Mouse (Mus musculus) MEL (cell line): ENCODE measurements around the gene Adam12. TPM values are rescaled to one million over a fixed set of nuclear protein-coding genes. Genes with fewer than 3 reads are reported as not detected.

Experiments used
- DNase-seq: peaks from one replicate; pipeline ENCODE4 v3.0.0; 2011; ENCODE audit warnings: low read depth, low spot score
- H3K27ac ChIP-seq: 2 replicates; pipeline ENCODE4 v1.5.1; 2012; ENCODE audit warnings: low read depth, mild to moderate bottlenecking, control low read depth, low read length, moderate library complexity; ENCODE audit not compliant: control insufficient read depth
- H3K27me3 ChIP-seq, 2 experiments: fragments of 150-350 bp in 1 of 2; sonication (generic) in 1 of 2; 2 replicates each; pipeline ENCODE4 v1.6.1; 2012; ENCODE audit warnings: low read length in 2 of 2, mild to moderate bottlenecking in 2 of 2, improper control_type of control experiment in 1 of 2, moderate library complexity in 1 of 2; ENCODE audit not compliant: insufficient read depth in 2 of 2, control insufficient read depth in 1 of 2
- H3K36me3 ChIP-seq, 2 experiments: 2 replicates each; pipeline ENCODE4 v1.6.1; 2012 to 2014; ENCODE audit warnings: low read length in 2 of 2, improper control_type of control experiment in 1 of 2, inconsistent platforms in 1 of 2, mild to moderate bottlenecking in 1 of 2; ENCODE audit not compliant: insufficient read depth in 2 of 2, control insufficient read depth in 1 of 2
- H3K4me1 ChIP-seq, 2 experiments: fragments of 150-350 bp in 1 of 2; sonication (generic) in 1 of 2; 2 replicates each; pipeline ENCODE4 v1.6.1; 2012; ENCODE audit warnings: low read length in 2 of 2, improper control_type of control experiment in 1 of 2, mild to moderate bottlenecking in 1 of 2; ENCODE audit not compliant: insufficient read depth in 2 of 2, control insufficient read depth in 1 of 2
- H3K4me3 ChIP-seq, 2 experiments: fragments of 150-350 bp in 1 of 2; sonication (generic) in 1 of 2; 2 replicates each; pipeline ENCODE4 v1.5.1; 2012; ENCODE audit warnings: low read depth in 2 of 2, low read length in 2 of 2, mild to moderate bottlenecking in 2 of 2, moderate library complexity in 2 of 2, control low read depth in 1 of 2, improper control_type of control experiment in 1 of 2; ENCODE audit not compliant: control insufficient read depth in 1 of 2, insufficient read depth in 1 of 2
- H3K79me2 ChIP-seq: 2 replicates; pipeline ENCODE4 v1.6.1; 2012; ENCODE audit warnings: mild to moderate bottlenecking, low read length, moderate library complexity; ENCODE audit not compliant: control insufficient read depth, poor library complexity, insufficient read depth
- H3K9ac ChIP-seq: 2 replicates; pipeline ENCODE4 v1.6.1; 2012; ENCODE audit warnings: low read depth, mild to moderate bottlenecking, control low read depth, low read length, moderate library complexity; ENCODE audit not compliant: control insufficient read depth, poor library complexity, severe bottlenecking
- H3K9me3 ChIP-seq: fragments of 150-350 bp; sonication (generic); replicated peaks from 2 replicates; pipeline ENCODE4 v1.6.1; 2012; ENCODE audit warnings: mild to moderate bottlenecking, low read length, improper control_type of control experiment, moderate library complexity; ENCODE audit not compliant: insufficient read depth
- CHD2 ChIP-seq: IDR thresholded peaks from 2 replicates; pipeline ENCODE4 v1.6.1; 2011; ENCODE audit warnings: low read length, improper control_type of control experiment
- EP300 ChIP-seq, 2 experiments: IDR thresholded peaks; 2 replicates each; pipeline ENCODE4 v1.6.1; 2011; ENCODE audit warnings: improper control_type of control experiment in 2 of 2, low read length in 2 of 2, low read depth in 1 of 2, mild to moderate bottlenecking in 1 of 2
- ETS1 ChIP-seq: IDR thresholded peaks from 2 replicates; pipeline ENCODE4 v1.6.1; 2012; ENCODE audit warnings: low read depth, mild to moderate bottlenecking, inconsistent platforms, low read length, improper control_type of control experiment, moderate library complexity
- HCFC1 ChIP-seq: IDR thresholded peaks from 2 replicates; pipeline ENCODE4 v1.6.1; 2012; ENCODE audit warnings: low read depth, mild to moderate bottlenecking, inconsistent platforms, low read length, improper control_type of control experiment, moderate library complexity
- MAFK ChIP-seq: IDR thresholded peaks from 2 replicates; pipeline ENCODE4 v1.6.1; 2011; ENCODE audit warnings: low read depth, mild to moderate bottlenecking, low read length, improper control_type of control experiment, borderline replicate concordance
- MAX ChIP-seq: IDR thresholded peaks from 2 replicates; pipeline ENCODE4 v1.6.1; 2011; ENCODE audit warnings: low read length, improper control_type of control experiment
- MAZ ChIP-seq: IDR thresholded peaks from 2 replicates; pipeline ENCODE4 v1.6.1; 2012; ENCODE audit warnings: low read depth, mild to moderate bottlenecking, inconsistent platforms, low read length, improper control_type of control experiment
- MEF2A ChIP-seq: IDR thresholded peaks from 2 replicates; pipeline ENCODE4 v1.6.1; 2014; ENCODE audit warnings: low read depth, mild to moderate bottlenecking, inconsistent platforms, low read length, improper control_type of control experiment; ENCODE audit not compliant: poor library complexity, insufficient replicate concordance, severe bottlenecking; ENCODE audit errors: extremely low read depth
- MXI1 ChIP-seq: IDR thresholded peaks from 2 replicates; pipeline ENCODE4 v1.6.1; 2011; ENCODE audit warnings: mild to moderate bottlenecking, low read depth, low read length, improper control_type of control experiment
- NRF1 ChIP-seq: IDR thresholded peaks from 2 replicates; pipeline ENCODE4 v1.6.1; 2014; ENCODE audit warnings: low read depth, mild to moderate bottlenecking, inconsistent platforms, low read length, improper control_type of control experiment, moderate library complexity; ENCODE audit not compliant: poor library complexity, insufficient read depth, severe bottlenecking
- POLR2AphosphoS5 ChIP-seq: IDR thresholded peaks from 2 replicates; pipeline ENCODE4 v1.6.1; 2012; ENCODE audit warnings: low read depth, borderline replicate concordance, mild to moderate bottlenecking, inconsistent platforms, low read length, moderate library complexity, mixed read lengths
- RCOR1 ChIP-seq: IDR thresholded peaks from 2 replicates; pipeline ENCODE4 v1.6.1; 2012; ENCODE audit warnings: low read depth, mild to moderate bottlenecking, inconsistent platforms, low read length, improper control_type of control experiment
- SMC3 ChIP-seq: IDR thresholded peaks from 2 replicates; pipeline ENCODE4 v1.6.1; 2011; ENCODE audit warnings: low read depth, low read length, improper control_type of control experiment
- TCF12 ChIP-seq: IDR thresholded peaks from 2 replicates; pipeline ENCODE4 v1.6.1; 2014; ENCODE audit warnings: low read depth, mild to moderate bottlenecking, inconsistent platforms, low read length, improper control_type of control experiment, moderate library complexity
- UBTF ChIP-seq: IDR thresholded peaks from 2 replicates; pipeline ENCODE4 v1.6.1; 2012; ENCODE audit warnings: low read depth, mild to moderate bottlenecking, inconsistent platforms, low read length, improper control_type of control experiment, moderate library complexity, borderline replicate concordance; ENCODE audit not compliant: insufficient read depth
- ZC3H11A ChIP-seq: IDR thresholded peaks from 2 replicates; pipeline ENCODE4 v1.6.1; 2012; ENCODE audit warnings: low read depth, mild to moderate bottlenecking, inconsistent platforms, low read length, improper control_type of control experiment
- ZKSCAN1 ChIP-seq: IDR thresholded peaks from 2 replicates; pipeline ENCODE4 v1.6.1; 2012; ENCODE audit warnings: low read depth, mild to moderate bottlenecking, inconsistent platforms, low read length, improper control_type of control experiment, moderate library complexity
- ZMIZ1 ChIP-seq: IDR thresholded peaks from 2 replicates; pipeline ENCODE4 v1.6.1; 2012; ENCODE audit warnings: low read depth, mild to moderate bottlenecking, inconsistent platforms, low read length, improper control_type of control experiment, moderate library complexity
- ZNF384 ChIP-seq: IDR thresholded peaks from 2 replicates; pipeline ENCODE4 v1.6.1; 2012; ENCODE audit warnings: low read depth, mild to moderate bottlenecking, inconsistent platforms, low read length, improper control_type of control experiment
- polyA plus RNA-seq, 2 experiments: library from polyadenylated mRNA; stranded (reverse) in 1 of 2; unstranded in 1 of 2; fragments of >175 nt in 1 of 2; fragments of >200 nt in 1 of 2; gene quantifications; 2 replicates each; pipeline versions ENCODE4 v1.2.1 to v1.2.4; 2012; ENCODE audit warnings: low replicate concordance in 2 of 2, low read depth in 1 of 2; ENCODE audit not compliant: insufficient read length in 2 of 2, insufficient read depth in 1 of 2, missing spikeins in 1 of 2
- total RNA-seq: library from RNA; depleted of rRNA; stranded (reverse); fragments of 300-350 nt; gene quantifications from 2 replicates; pipeline ENCODE4 v1.2.3, GENCODE M21; 2012

Adam12 gene
- total and polyA plus RNA-seq, 3 experiments: not detected

DNA sequence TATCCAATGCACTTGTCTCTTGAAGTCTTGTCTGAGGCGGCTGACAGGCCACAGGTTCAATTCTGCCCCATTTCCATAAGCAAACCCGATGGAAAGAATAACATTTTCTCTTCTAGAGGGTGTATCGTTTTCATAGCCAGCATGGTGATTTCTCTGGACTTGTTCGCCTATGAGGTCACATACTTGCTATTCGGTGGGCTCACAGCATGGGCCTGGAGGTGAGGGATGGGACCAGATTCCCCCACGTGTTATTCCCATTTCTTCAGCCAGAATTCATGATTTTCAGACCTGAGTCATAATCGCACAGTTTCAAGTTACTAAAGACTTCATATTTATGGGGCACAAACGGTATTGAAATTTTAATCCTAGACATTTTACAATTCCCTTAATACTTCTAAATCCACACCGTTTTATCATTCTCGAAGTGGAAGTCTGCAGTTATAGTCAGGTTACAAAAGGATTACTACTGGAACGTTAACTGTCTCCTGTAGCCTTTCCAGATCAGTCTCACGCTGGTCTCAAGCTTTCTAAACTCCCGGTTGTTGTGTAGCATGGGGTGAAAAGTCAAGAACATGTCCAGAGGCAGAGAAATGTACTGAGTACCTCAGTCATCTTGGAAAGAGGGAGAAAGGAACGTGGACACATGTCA lies 58.4 kb downstream of the Adam12 start:
- Histone ChIP-seq H3K27me3 (no peaks in the 10 kb centered on the region; a peak in 1 of 4 replicates), H3K4me3 (no peak overlapping the region), H3K36me3 (no peaks in the 10 kb centered on the region), H3K9ac (no peak overlapping the region), H3K4me1 (no peaks in the 10 kb centered on the region), H3K27ac (no peak overlapping the region), H3K9me3 (no peaks in the 10 kb centered on the region), H3K79me2 (no peaks in the 10 kb centered on the region)
- no peak for DNase-seq
- TF ChIP-seq MAFK (no peak), EP300 (IDR thresholded peaks at IDR 0.05; ENCODE audit: low read depth in 1 of 2, low read length in 2 of 2) (no peak), CHD2 (no peak), UBTF (no peak), ZC3H11A (no peak), MAX (no peak), SMC3 (no peak), MXI1 (no peak), ZNF384 (no peak), HCFC1 (no peak), ZMIZ1 (no peak)

- Histone ChIP-seq H3K27me3 (no peaks in the 10 kb centered on the region; a peak in 1 of 4 replicates), H3K9ac (no peak overlapping the region), H3K79me2 (no peaks in the 10 kb centered on the region), H3K4me3 (no peak overlapping the region), H3K4me1 (no peaks in the 10 kb centered on the region), H3K9me3 (no peaks in the 10 kb centered on the region), H3K36me3 (no peaks in the 10 kb centered on the region), H3K27ac (no peak overlapping the region)
- TF ChIP-seq MAFK (no peak), MEF2A (no peak), CHD2 (no peak), NRF1 (no peak), MAZ (no peak), POLR2AphosphoS5 (no peak), RCOR1 (no peak), ETS1 (no peak), SMC3 (no peak), UBTF (no peak), TCF12 (no peak), ZKSCAN1 (no peak)
- no peak for DNase-seq
Observed at GRCm38 (mm10) chr7:134170180-134170910, 61.6 kb downstream of the Adam12 start.
